Mouse (Mus musculus) limb, embryonic 12.5 days (tissue): ENCODE data around the gene Nus1. TPM values are rescaled to one million over a fixed set of nuclear protein-coding genes. Genes with fewer than 3 reads are reported as not detected.

Experiments used
- ATAC-seq: fragments of 200-750 bp; cut with Nextera tagmentation; 2 replicates; pipeline ENCODE4 v1.8.0; 2017; ENCODE audit warnings: low read depth, moderate TSS enrichment; ENCODE audit not compliant: insufficient number of reproducible peaks, insufficient read depth, low FRiP score, low TSS enrichment
- H3K27ac ChIP-seq: fragments of 300-500 bp; sonication (generic); 2 replicates; pipeline ENCODE4 v1.5.1; 2016; ENCODE audit warnings: mild to moderate bottlenecking, moderate library complexity
- H3K27me3 ChIP-seq: fragments of 300-500 bp; sonication (generic); 2 replicates; pipeline ENCODE4 v1.6.1; 2016; ENCODE audit warnings: mild to moderate bottlenecking, moderate library complexity
- H3K36me3 ChIP-seq: fragments of 300-500 bp; sonication (generic); 2 replicates; pipeline ENCODE4 v1.6.1; 2016; ENCODE audit warnings: mild to moderate bottlenecking, moderate library complexity
- H3K4me1 ChIP-seq: fragments of 300-500 bp; sonication (generic); replicated peaks from 2 replicates; pipeline ENCODE4 v1.6.1; 2016
- H3K4me2 ChIP-seq: fragments of 300-500 bp; sonication (generic); 2 replicates; pipeline ENCODE4 v1.6.1; 2016; ENCODE audit warnings: mild to moderate bottlenecking, moderate library complexity
- H3K4me3 ChIP-seq: fragments of 300-500 bp; sonication (generic); replicated peaks from 2 replicates; pipeline ENCODE4 v1.5.1; 2016; ENCODE audit warnings: mild to moderate bottlenecking
- H3K9ac ChIP-seq: fragments of 300-500 bp; sonication (generic); replicated peaks from 2 replicates; pipeline ENCODE4 v1.6.1; 2016; ENCODE audit warnings: mild to moderate bottlenecking, moderate library complexity
- H3K9me3 ChIP-seq: fragments of 300-500 bp; sonication (generic); 2 replicates; pipeline ENCODE4 v1.6.1; 2016; ENCODE audit warnings: mild to moderate bottlenecking, moderate library complexity
- WGBS: fragments of 180-500 bp; shearing (Covaris S2); methylation state at CpG from one replicate; pipeline ENCODE4 v1.1.7; 2016; 5-methylcytosine and 5-hydroxymethylcytosine counted together
- polyA plus RNA-seq: library from polyadenylated mRNA; unstranded; fragments of >200 nt; fragmentation: Nextera tagmentation; extraction: Ambion mirVana; gene quantifications from 2 replicates; pipeline ENCODE4 v1.2.1, GENCODE M21; 2016

Gene Nus1
- 18.5 and 18.7 TPM in 2 replicates for polyA plus RNA-seq

DNA sequence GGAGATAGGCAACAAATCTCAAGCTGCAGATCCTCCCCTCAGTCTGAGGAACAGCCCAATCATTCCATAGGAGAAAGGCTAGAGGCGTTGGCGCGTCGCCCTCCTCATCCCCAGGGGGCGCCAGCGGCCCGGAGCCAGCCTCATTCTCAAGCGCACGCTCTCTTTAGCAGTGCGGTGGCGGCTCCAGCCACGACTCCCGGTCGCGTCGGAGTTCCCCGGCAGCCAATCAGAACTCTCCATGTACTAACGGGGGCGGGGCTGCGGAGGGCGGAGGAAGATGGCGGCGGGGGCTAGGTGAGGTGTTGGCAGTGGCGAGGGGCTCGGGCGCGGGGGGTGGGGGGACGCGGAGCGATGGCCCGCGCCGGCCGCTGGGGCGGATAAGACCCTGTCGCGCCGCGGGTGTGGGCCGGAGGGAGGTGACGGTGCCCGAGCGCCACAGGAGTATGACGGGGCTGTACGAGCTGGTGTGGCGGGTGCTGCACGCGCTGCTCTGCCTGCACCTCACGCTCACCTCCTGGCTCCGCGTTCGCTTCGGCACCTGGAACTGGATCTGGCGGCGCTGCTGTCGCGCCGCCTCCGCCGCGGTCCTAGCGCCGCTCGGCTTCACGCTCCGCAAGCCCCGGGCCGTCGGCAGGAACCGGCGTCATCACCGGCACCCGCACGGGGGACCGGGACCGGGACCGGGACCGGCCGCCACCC is at the start of gene Nus1:
Gene Nus1, plus strand, starts transcription at position 249 of the 699 bp plus-strand sequence.
- peak within 1 kb of the TSS; percentile 93 for H3K9ac ChIP-seq
- WGBS: under 1% methylated on average over 69 of the region's 79 CpGs
- H3K27me3 ChIP-seq: no peaks in the 10 kb centered on the region
- H3K4me3 ChIP-seq: peak within 1 kb of the TSS; percentile 97
- peak within 1 kb of the TSS; percentile 73 for H3K4me2 ChIP-seq
- no peaks in the 10 kb centered on the region for H3K9me3 ChIP-seq
- H3K4me1 ChIP-seq: peaks cover 16% of the 10 kb centered on the region
- ATAC-seq: peak; percentile 99
- no peaks in the 10 kb centered on the region for H3K36me3 ChIP-seq
- H3K27ac ChIP-seq: peak within 1 kb of the TSS; percentile 94

DNA sequence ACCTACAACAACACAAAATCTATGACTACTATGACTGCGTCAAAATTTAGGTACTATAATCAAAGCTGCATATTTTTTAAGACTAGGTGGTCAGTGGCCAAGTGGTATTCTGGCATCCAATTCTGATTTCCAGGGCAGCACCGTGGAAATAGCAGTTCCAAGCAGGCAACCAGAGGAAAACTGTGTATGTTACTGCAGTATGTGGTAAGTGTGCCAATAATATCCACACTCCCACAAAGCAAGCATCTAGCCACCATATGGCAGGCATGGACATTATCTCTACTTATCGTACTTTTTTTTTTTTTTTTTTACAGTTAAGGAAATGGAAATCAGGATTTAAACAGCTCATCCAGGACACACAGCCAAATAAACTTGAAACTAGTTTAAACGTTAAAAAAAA is 49.0 kb upstream of the Nus1 start:
- Histone ChIP-seq H3K27me3 (no peaks in the 10 kb centered on the region), H3K27ac (no peak overlapping the region), H3K4me3 (no peak overlapping the region), H3K4me2 (no peak overlapping the region), H3K36me3 (peaks cover 3% of the 10 kb centered on the region; the same call in 1 of the 2 replicates), H3K9ac (no peak overlapping the region), H3K9me3 (no peaks in the 10 kb centered on the region), H3K4me1 (no peaks in the 10 kb centered on the region)
- no peak for ATAC-seq
- 91% methylated on average over 4 of the region's 4 CpGs for WGBS

DNA sequence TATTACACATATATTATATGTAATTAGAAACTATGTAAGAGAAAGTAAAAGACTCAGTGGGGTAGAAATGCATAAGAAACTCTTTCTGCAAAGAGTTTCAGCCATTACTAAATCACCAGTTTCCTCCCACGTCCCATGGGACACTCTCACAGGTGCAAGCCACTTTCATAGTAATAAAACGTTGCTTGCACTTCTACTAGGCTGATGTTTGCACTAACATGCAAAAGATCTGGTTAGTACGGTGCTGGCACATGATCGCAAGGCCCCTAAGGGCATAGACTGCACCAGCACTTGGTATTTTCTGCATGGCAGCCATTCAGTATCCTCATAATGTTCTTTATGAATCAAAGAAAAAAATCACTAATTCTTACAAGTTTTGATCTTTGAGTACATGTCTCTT is 43.5 kb upstream of the Nus1 start:
- Histone ChIP-seq H3K27me3 (no peaks in the 10 kb centered on the region), H3K36me3 (no peaks in the 10 kb centered on the region; the same call in 1 of the 2 replicates), H3K4me3 (no peak overlapping the region), H3K4me1 (peaks cover 3% of the 10 kb centered on the region; the same call in 1 of the 2 replicates), H3K27ac (no peak overlapping the region), H3K9me3 (no peaks in the 10 kb centered on the region), H3K4me2 (no peak overlapping the region), H3K9ac (no peak overlapping the region)
- WGBS: 62% methylated on average over 4 of the region's 4 CpGs
- no peak for ATAC-seq

DNA sequence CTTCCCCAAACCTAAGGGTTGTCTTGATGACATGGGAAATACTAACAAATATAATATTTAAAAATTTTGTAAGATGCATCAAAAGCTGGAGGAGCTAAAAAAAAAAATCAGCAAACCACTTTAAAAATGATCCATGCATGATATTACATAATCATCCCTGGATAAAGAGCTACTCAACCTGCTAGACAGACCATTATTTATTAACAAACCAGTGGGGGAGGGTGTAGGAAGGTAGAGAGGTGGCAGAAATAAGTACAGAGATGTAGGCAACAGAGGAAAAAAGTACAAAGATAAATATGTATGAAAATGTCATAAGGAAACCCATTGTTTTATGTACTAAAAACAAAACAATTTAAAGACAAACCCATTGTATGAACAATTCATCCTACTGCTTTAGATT is 42.7 kb upstream of the Nus1 start:
- Histone ChIP-seq H3K9ac (no peak overlapping the region), H3K4me1 (peaks cover 7% of the 10 kb centered on the region), H3K9me3 (no peaks in the 10 kb centered on the region), H3K4me3 (no peak overlapping the region), H3K36me3 (no peaks in the 10 kb centered on the region; the same call in 1 of the 2 replicates), H3K4me2 (no peak overlapping the region), H3K27ac (no peak overlapping the region), H3K27me3 (no peaks in the 10 kb centered on the region)
- ATAC-seq: no peak

DNA sequence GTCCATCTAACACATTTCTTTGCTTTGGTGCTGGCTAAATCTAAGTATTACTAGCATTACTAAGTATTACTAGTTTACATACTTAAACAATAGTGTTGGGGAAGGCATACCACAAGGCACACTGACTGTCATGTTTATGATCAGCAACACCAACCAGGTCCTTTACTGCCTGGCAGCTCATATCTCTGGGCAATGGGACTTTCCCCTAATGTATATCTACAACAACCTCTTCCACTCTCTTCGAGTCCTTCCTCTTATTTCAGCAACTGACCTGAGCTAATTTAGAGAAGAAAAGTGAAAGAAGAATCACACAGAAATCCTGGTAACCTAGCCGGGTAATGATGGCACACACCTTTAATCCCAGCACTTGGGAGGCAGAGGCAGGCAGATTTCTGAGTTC is 40.9 kb upstream of the Nus1 start:
- no peaks in the 10 kb centered on the region for H3K9me3 ChIP-seq

DNA sequence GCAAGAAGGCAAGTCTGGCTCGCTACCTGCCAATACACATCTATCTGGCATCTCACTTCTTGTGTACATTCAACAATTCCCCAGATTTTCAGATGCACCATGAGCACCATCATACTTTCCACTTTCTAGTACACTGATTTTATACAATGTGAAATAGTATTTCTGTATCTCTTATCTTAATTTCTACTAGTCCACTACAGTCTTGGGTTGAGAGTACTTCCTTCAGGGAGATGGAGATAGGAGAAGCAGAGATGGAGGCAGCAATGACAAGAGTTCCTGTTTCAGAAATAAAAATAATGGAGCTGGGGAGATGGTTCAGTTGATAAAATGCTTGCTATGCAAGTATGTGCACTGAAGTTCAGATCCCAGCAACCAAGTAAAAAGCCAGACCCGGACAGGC is 39.5 kb upstream of the Nus1 start:
- ATAC-seq: no peak
- no peaks in the 10 kb centered on the region for H3K9me3 ChIP-seq
- no peaks in the 10 kb centered on the region; the same call in 1 of the 2 replicates for H3K36me3 ChIP-seq
- H3K4me1 ChIP-seq: peaks cover 11% of the 10 kb centered on the region
- WGBS: 85% methylated on average over 2 of the region's 2 CpGs
- H3K4me3 ChIP-seq: no peak overlapping the region
- no peak overlapping the region for H3K4me2 ChIP-seq
- H3K27me3 ChIP-seq: no peaks in the 10 kb centered on the region
- no peak overlapping the region for H3K9ac ChIP-seq
- no peak overlapping the region for H3K27ac ChIP-seq

More for the DNA sequence above, 40.9 kb upstream of the Nus1 start:
- 92% methylated on average over 2 of the region's 2 CpGs for WGBS
- no peaks in the 10 kb centered on the region for H3K27me3 ChIP-seq
- peaks cover 8% of the 10 kb centered on the region for H3K4me1 ChIP-seq
- H3K4me3 ChIP-seq: no peak overlapping the region
- ATAC-seq: no peak
- H3K4me2 ChIP-seq: no peak overlapping the region
- no peak overlapping the region for H3K9ac ChIP-seq
- H3K27ac ChIP-seq: no peak overlapping the region
- H3K36me3 ChIP-seq: no peaks in the 10 kb centered on the region; the same call in 1 of the 2 replicates

DNA sequence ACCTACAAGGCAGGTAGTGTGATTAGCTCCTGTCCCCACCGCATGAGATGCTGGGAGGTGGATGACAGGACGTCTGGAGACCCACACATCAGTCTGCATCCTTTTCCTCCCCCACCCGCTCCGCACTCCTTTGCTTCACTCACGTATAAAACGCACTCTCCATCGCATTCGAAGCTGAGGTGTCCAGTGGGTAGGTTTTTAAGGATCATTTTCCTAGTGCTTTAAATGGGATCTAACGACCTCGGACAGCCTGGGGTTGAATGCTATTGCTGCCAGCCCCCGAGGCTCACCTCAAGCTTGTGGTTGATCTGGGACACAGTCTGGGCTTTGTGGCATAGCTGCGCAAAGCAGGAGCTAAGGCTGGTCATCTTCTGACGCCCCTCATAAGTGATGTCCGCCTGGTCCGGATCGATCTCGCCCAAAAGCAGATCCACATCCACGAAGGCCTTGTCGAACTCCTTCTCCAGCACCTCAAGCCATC is 36.0 kb upstream of the Nus1 start:
- peak overlapping the region; percentile 89 for H3K4me3 ChIP-seq
- H3K4me2 ChIP-seq: peak overlapping the region; percentile 89
- H3K9ac ChIP-seq: peak overlapping the region; percentile 92
- H3K36me3 ChIP-seq: no peaks in the 10 kb centered on the region; the same call in 1 of the 2 replicates
- ATAC-seq: peak; percentile 58; the same call in 1 of the 2 replicates
- H3K9me3 ChIP-seq: no peaks in the 10 kb centered on the region
- WGBS: 0% methylated on average over 19 of the region's 19 CpGs
- H3K27ac ChIP-seq: peak overlapping the region; percentile 95
- H3K4me1 ChIP-seq: peaks cover 17% of the 10 kb centered on the region
- H3K27me3 ChIP-seq: no peaks in the 10 kb centered on the region

DNA sequence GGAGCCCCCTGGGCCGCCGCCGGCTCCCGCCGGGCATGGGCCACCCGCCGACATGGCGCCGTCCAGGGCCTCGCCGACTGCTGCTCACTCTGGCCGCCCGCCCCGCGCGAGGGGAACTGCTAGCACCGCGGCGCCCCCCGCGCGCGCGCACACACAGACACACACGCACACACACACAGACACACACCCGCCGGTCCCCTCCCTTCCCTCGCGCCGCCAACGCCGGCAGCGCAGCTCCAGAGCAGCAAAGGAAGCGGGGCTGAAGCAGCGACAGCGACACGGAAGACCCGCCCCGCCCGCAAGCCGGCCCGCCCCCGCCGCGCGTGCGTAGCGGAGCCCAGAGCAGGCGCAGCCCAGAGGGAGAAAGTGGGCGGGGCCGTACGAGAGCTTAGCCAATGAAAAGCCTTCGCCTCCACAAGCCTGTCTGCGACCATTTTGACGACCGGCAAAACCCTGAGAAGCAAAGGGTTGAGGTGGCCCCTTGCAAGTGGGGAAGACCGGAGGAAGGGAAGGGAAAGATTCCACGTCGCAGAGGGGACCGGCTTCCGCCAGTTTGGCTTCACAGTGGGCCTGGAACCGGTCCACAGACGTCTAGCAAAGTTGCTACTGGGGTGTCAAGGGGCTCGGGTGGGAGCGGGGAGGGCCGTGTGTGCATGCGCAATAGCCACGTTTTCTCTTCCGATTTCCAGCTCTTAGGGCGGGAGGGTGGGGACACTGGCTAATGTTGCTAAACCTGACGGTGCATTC is 35.3 kb upstream of the Nus1 start, which contains the start of gene Gopc:
Gene Gopc, minus strand, starts transcription at position 280 of the 747 bp plus-strand sequence.
- ATAC-seq: peak; percentile 96

DNA sequence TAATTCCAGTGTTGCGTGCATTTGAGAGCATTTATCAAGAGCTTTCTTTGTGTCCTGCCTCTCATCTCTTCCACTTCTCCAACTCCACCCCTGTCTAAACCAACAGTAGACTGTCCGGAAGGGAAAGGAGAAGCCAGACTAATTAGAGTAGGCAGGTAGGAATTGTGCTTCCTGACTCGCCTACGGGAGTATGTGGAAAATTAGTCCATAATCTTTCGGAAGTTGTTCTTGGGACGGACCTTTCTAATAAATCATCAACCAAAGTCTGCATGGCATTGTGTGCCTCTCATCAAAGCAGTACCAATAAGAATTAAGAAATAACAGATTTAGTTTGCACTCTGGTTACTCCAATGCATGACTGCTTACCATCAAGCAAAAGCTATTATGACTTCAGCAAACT is 34.3 kb upstream of the Nus1 start:
- WGBS: 77% methylated on average over 6 of the region's 6 CpGs
- Histone ChIP-seq H3K9ac (no peak overlapping the region), H3K9me3 (no peaks in the 10 kb centered on the region), H3K27ac (no peak overlapping the region), H3K27me3 (no peaks in the 10 kb centered on the region), H3K36me3 (no peaks in the 10 kb centered on the region; the same call in 1 of the 2 replicates), H3K4me3 (peak overlapping the region; percentile 89), H3K4me2 (peak overlapping the region; percentile 89), H3K4me1 (peaks cover 17% of the 10 kb centered on the region)
- no peak for ATAC-seq

More for the DNA sequence above, 35.3 kb upstream of the Nus1 start, which contains the start of gene Gopc:
- Histone ChIP-seq H3K36me3 (no peaks in the 10 kb centered on the region; the same call in 1 of the 2 replicates), H3K27me3 (no peaks in the 10 kb centered on the region), H3K27ac (peak within 1 kb of the TSS; percentile 95), H3K4me2 (peak within 1 kb of the TSS; percentile 89), H3K4me1 (peaks cover 17% of the 10 kb centered on the region), H3K9ac (peak within 1 kb of the TSS; percentile 92), H3K4me3 (peak within 1 kb of the TSS; percentile 89), H3K9me3 (no peaks in the 10 kb centered on the region)
- WGBS: under 1% methylated on average over 69 of the region's 71 CpGs

DNA sequence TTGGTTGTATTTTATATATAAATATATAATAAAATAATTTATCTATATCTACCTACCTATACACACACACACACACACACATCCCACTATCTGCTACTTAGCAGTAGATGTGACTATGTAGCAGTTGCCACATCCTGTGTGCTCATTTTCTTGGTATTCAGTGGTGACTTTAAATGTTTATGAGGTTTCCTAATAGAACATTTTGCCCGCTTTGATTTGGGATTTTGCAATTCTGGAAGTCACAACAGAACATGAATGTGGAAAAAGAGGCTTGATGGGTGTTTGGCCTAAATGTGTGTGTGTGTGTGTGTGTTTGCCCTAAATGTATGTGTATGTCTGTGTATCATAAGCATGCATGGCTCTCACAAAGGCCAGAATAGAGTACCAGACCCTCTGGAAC is 33.8 kb upstream of the Nus1 start:
- Histone ChIP-seq H3K4me1 (peaks cover 17% of the 10 kb centered on the region), H3K9me3 (no peaks in the 10 kb centered on the region), H3K9ac (no peak overlapping the region), H3K36me3 (no peaks in the 10 kb centered on the region), H3K27me3 (no peaks in the 10 kb centered on the region), H3K4me3 (no peak overlapping the region), H3K4me2 (no peak overlapping the region), H3K27ac (no peak overlapping the region)
- no peak for ATAC-seq
- WGBS: 93% methylated on average over 1 of the region's 1 CpGs
